In genomic region chr1:36511289-36512021, GRCm38 (mm10) we compare ENCODE assay signal across 8 mouse cellular contexts. TPM values are rescaled to one million over a fixed set of nuclear protein-coding genes. Genes with fewer than 3 reads are reported as not detected.
DNase-seq lines count a peak whose midpoint lies in the region; ATAC-seq lines count a peak whose summit lies in the region.

Gene Cnnm3, plus strand, starts transcription at chr1:36511867.

- H3K4me3 ChIP-seq in hindbrain, embryonic 11.5 days (ENCODE audit: low read depth, low read length), result peak within 1 kb of the TSS; percentile 88

- DNase-seq in MN1 (ENCODE audit: low spot score), result peak; percentile 100
- DNase-seq in cerebellum, adult 9-10 months, result peak; percentile 99
- peak; percentile 96 to 99 for DNase-seq in frontal cortex, adult 2 months (ENCODE audit: extremely low spot score in 1 of 2, low spot score in 1 of 2)
- DNase-seq in hindbrain, embryonic 11.5 days (ENCODE audit: low spot score), result peak; percentile 99
- peak; percentile 100 for DNase-seq in layer of hippocampus, postnatal 10 days (ENCODE audit: low spot score in 2 of 2)
- DNase-seq in lung, postnatal 10 days, result peak; percentile 100
- DNase-seq in ovary, postnatal 36 days (ENCODE audit: low spot score), result peak; percentile 100
- peak; percentile 100 for DNase-seq in thymus, postnatal 25 days

- H3K9me3 ChIP-seq in hindbrain, embryonic 11.5 days (ENCODE audit: control insufficient read depth, low read length), result no peaks in the 10 kb centered on the region

- H3K4me1 ChIP-seq in hindbrain, embryonic 11.5 days (replicated peaks; ENCODE audit: control insufficient read depth, insufficient read depth, low read length), result 0 out of 2 replicates have a peak, but pooled peaks cover 4% of the 10 kb centered on the region

- WGBS in hindbrain, embryonic 11.5 days, result 1% methylated on average over 51 of the region's 51 CpGs

- H3K27me3 ChIP-seq in hindbrain, embryonic 11.5 days (ENCODE audit: control insufficient read depth, insufficient read depth, low read length), result no peaks in the 10 kb centered on the region

- no peaks in the 10 kb centered on the region for H3K36me3 ChIP-seq in hindbrain, embryonic 11.5 days (ENCODE audit: control insufficient read depth, insufficient read depth, low read length)

- H3K9ac ChIP-seq in hindbrain, embryonic 11.5 days (ENCODE audit: low read depth, low read length), result peak within 1 kb of the TSS; percentile 92

- ATAC-seq in hindbrain, embryonic 11.5 days (ENCODE audit: low FRiP score), result peak; percentile 99

- H3K4me2 ChIP-seq in hindbrain, embryonic 11.5 days (replicated peaks; ENCODE audit: low read depth, low read length), result peak within 1 kb of the TSS; percentile 89

- peak within 1 kb of the TSS; percentile 98 for H3K27ac ChIP-seq in hindbrain, embryonic 11.5 days (ENCODE audit: low read depth, low read length)

RNA-seq across cellular contexts. Expression of gene Cnnm3, which starts in this region (rescaled TPM):
- 26.6 and 27.1 TPM in 2 replicates for polyA plus RNA-seq in frontal cortex, adult 2 months (2012; rRNA removed)
- polyA plus RNA-seq in hindbrain, embryonic 11.5 days (2014; fragmentation: Nextera tagmentation; extraction: Ambion mirVana), result 3.9 and 7.9 TPM in 2 replicates
- total RNA-seq in layer of hippocampus, postnatal 10 days (2021), result 10 to 100 TPM; 35.0 to 39.8 TPM

Comparison
In these comparisons a context has a peak if more than half of its experiments do, and no peak if none do; other contexts are left out.
1. Peak in every context shown above with its lines: DNase-seq, ATAC-seq, H3K4me3 ChIP-seq and H3K27ac ChIP-seq.